Mouse (Mus musculus) stomach, postnatal 0 days (tissue): Measurements from ENCODE around the gene Sez6l2. TPM values are rescaled to one million over a fixed set of nuclear protein-coding genes. Genes with fewer than 3 reads are reported as not detected.

Source experiments
- ATAC-seq: fragments of 200-750 bp; cut with Nextera tagmentation; 2 replicates; pipeline ENCODE4 v1.8.0; 2017; ENCODE audit not compliant: low FRiP score, low TSS enrichment
- DNase-seq: peaks from one replicate; pipeline ENCODE4 v3.0.0-alpha.2; 2016; ENCODE audit warnings: low spot score
- H3K27ac ChIP-seq: fragments of 300-500 bp; sonication (generic); replicated peaks from 2 replicates; pipeline ENCODE4 v1.5.1; 2014; ENCODE audit warnings: mild to moderate bottlenecking, control low read depth
- H3K27me3 ChIP-seq: fragments of 300-500 bp; sonication (generic); 2 replicates; pipeline ENCODE4 v1.6.1; 2014; ENCODE audit warnings: low read length; ENCODE audit not compliant: control insufficient read depth, insufficient read depth
- H3K36me3 ChIP-seq: fragments of 300-500 bp; sonication (generic); 2 replicates; pipeline ENCODE4 v1.6.1; 2014; ENCODE audit warnings: low read length, mixed read lengths; ENCODE audit not compliant: control insufficient read depth, insufficient read depth
- H3K4me1 ChIP-seq: fragments of 300-500 bp; sonication (generic); replicated peaks from 2 replicates; pipeline ENCODE4 v1.6.1; 2014; ENCODE audit warnings: antibody characterized with exemption; ENCODE audit not compliant: control insufficient read depth, insufficient read depth
- H3K4me2 ChIP-seq: fragments of 300-500 bp; sonication (generic); replicated peaks from 2 replicates; pipeline ENCODE4 v1.6.1; 2014; ENCODE audit warnings: low read depth, mild to moderate bottlenecking, control low read depth, moderate library complexity
- H3K4me3 ChIP-seq: fragments of 300-500 bp; sonication (generic); 2 replicates; pipeline ENCODE4 v1.5.1; 2014; ENCODE audit warnings: low read depth, low read length, control low read depth
- H3K9ac ChIP-seq: fragments of 300-500 bp; sonication (generic); 2 replicates; pipeline ENCODE4 v1.6.1; 2014; ENCODE audit warnings: mild to moderate bottlenecking, low read length, control low read depth, mixed read lengths
- H3K9me3 ChIP-seq: fragments of 300-500 bp; sonication (generic); 2 replicates; pipeline ENCODE4 v1.6.1; 2016; ENCODE audit warnings: low read length; ENCODE audit not compliant: control insufficient read depth
- CTCF ChIP-seq: IDR thresholded peaks from 2 replicates; pipeline ENCODE4 v1.5.1; 2016; ENCODE audit warnings: antibody characterized with exemption, low read depth, mild to moderate bottlenecking, moderate library complexity
- EP300 ChIP-seq: optimal IDR thresholded peaks from 2 replicates; pipeline ENCODE3; 2016; ENCODE audit warnings: antibody characterized with exemption
- WGBS: fragments of 180-500 bp; shearing (Covaris S2); extraction: QIAGEN DNeasy Blood & Tissue Kit; methylation state at CpG from one replicate; pipeline ENCODE4 v1.1.7; 2014; 5-methylcytosine and 5-hydroxymethylcytosine counted together
- polyA plus RNA-seq: library from polyadenylated mRNA; unstranded; fragments of >200 nt; fragmentation: Nextera tagmentation; extraction: Ambion mirVana; gene quantifications from 2 replicates; pipeline ENCODE4 v1.2.1, GENCODE M21; 2015

Gene Sez6l2
- polyA plus RNA-seq, 1 experiment from 2014 or later = 1.5 TPM

DNA sequence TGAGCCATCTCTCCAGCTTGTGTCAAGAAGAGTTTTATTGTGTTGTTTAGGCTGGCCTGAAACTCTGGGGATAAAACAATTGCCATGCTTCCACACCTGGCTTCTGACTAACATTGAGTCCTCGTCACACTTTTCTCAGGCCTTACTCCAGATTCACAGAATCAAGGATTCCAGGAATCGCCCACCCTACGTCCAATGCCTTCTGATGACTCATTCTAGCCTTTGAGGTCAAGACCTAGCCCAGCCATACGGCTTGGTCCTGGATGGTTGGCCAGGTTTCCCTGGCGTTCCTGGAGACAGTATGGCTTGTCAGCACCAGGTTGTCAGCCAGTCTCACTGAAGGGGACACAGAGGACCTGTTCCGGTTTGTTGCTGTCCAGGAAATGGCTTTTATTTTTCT, 62.0 kb downstream of the Sez6l2 start:
- WGBS = 69% methylated on average over 6 of the region's 6 CpGs
- H3K4me2 ChIP-seq = no peak overlapping the region
- H3K27ac ChIP-seq = no peak overlapping the region
- DNase-seq = no peak
- H3K9me3 ChIP-seq = no peaks in the 10 kb centered on the region
- H3K9ac ChIP-seq = no peak overlapping the region
- no peak for TF ChIP-seq EP300
- TF ChIP-seq CTCF = no peak
- H3K4me3 ChIP-seq = no peak overlapping the region
- H3K36me3 ChIP-seq = no peaks in the 10 kb centered on the region
- no peak for ATAC-seq
- no peaks in the 10 kb centered on the region for H3K27me3 ChIP-seq
- H3K4me1 ChIP-seq = 0 out of 2 replicates have a peak, but pooled peaks cover 10% of the 10 kb centered on the region

DNA sequence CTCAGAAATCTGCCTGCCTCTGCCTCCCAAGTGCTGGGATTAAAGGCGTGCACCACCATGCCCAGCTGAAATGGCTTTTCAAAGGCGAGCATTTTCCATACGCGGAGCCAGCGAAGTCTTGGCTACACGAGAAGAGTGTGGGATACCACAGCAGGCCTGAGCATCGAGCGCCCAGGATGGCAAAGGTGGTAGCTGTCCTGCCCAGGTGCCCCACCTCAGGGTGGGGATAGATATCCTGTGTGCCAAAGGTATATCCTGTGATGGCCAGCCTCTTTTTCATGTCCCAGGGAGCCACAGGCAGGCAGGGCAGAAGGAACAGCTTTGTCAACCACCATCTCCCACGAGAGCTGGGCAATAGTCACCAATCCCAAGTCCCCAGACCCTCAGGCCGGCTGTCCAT, 62.5 kb downstream of the Sez6l2 start:
- no peak for ATAC-seq

DNA sequence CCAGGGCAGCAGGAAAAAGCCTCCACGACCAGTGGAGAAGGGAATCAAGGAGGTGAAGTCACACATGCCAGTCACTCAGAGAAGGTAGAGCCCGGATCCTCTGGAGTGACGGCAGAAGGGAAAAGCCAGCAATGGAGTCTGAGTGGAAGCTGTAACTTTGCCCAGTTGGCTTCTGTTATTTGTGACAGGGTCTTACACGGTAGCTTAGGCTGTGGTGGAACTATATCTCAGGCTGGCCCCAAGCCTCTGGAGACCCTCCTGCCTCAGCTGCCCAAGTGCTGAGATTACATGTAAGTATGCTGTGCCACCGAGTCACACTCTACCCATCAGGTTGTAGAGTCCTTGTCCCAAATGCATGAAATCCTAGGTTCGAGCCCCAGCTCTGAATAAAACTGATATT, 63.0 kb downstream of the Sez6l2 start:
- Histone ChIP-seq H3K9ac (no peak overlapping the region), H3K4me2 (peak overlapping the region; percentile 64), H3K27ac (peak overlapping the region; percentile 35; the same call in 1 of the 2 replicates), H3K4me3 (peak overlapping the region; percentile 55), H3K4me1 (0 out of 2 replicates have a peak, but pooled peaks cover 7% of the 10 kb centered on the region), H3K9me3 (no peaks in the 10 kb centered on the region), H3K27me3 (no peaks in the 10 kb centered on the region), H3K36me3 (no peaks in the 10 kb centered on the region)
- TF ChIP-seq EP300 (no peak), CTCF (no peak)
- 90% methylated on average over 6 of the region's 6 CpGs for WGBS
- ATAC-seq (no peak), DNase-seq (no peak)

More for the DNA sequence above, 62.5 kb downstream of the Sez6l2 start:
- H3K27me3 ChIP-seq = no peaks in the 10 kb centered on the region
- H3K9ac ChIP-seq = no peak overlapping the region
- 93% methylated on average over 10 of the region's 10 CpGs for WGBS
- TF ChIP-seq CTCF (no peak), EP300 (no peak)
- peak overlapping the region; percentile 35; the same call in 1 of the 2 replicates for H3K27ac ChIP-seq
- 0 out of 2 replicates have a peak, but pooled peaks cover 10% of the 10 kb centered on the region for H3K4me1 ChIP-seq
- no peak overlapping the region for H3K4me2 ChIP-seq
- no peak for DNase-seq
- no peak overlapping the region for H3K4me3 ChIP-seq
- no peaks in the 10 kb centered on the region for H3K9me3 ChIP-seq
- no peaks in the 10 kb centered on the region for H3K36me3 ChIP-seq

DNA sequence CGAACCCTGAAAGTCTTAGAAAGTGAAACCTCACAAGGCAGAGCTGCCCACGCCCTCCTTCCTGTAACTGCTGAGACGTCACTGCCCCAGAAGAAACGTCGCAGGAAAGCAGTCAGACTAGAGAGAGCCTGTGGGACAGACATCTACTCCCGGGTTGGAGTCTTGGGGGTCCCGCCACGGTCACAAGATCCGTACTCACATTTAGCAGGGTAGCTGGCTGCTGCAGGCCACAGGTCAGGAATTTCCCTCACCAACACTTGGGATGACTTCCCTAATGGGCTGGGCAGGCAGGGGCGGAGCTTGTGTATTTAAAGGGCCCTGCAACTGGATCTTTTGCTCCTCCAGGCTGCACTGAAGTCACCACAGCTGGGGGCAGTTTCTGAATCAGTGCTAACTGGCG, 64.0 kb downstream of the Sez6l2 start, which contains the start of gene Mvp:
Mvp (minus strand) TSS at position 302 of the 400 bp plus-strand sequence.
- Histone ChIP-seq H3K9me3 (no peaks in the 10 kb centered on the region), H3K36me3 (no peaks in the 10 kb centered on the region), H3K4me2 (peak within 1 kb of the TSS; percentile 64), H3K4me1 (peaks cover 4% of the 10 kb centered on the region; the same call in 1 of the 2 replicates), H3K27me3 (no peaks in the 10 kb centered on the region), H3K4me3 (peak within 1 kb of the TSS; percentile 55), H3K27ac (peak within 1 kb of the TSS; percentile 69), H3K9ac (peak within 1 kb of the TSS; percentile 67)
- DNase-seq = peak; percentile 81
- 16% methylated on average over 11 of the region's 11 CpGs for WGBS
- no peak for TF ChIP-seq CTCF
- no peak for TF ChIP-seq EP300
- ATAC-seq = 0 out of 2 replicates have a peak, but pooled peaks have one; percentile 28

DNA sequence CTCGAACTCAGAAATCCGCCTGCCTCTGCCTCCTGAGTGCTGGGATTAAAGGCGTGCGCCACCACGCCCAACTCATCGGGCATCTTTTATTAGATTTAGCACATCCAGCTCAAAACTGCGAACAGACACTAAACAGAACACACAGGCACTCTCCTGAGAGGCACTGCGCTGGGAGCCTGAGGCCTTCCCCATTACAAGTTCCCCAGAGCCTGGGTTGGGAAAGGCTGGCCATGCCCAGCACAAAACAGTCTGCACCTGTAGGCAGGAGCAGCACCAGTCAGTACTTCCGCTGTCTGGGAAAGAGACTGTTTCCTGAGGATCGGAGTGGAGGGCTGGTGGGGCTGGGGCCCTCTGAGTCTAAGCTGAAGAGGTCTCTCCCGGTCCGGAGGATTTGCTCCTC, 64.6 kb downstream of the Sez6l2 start:
- no peaks in the 10 kb centered on the region for H3K36me3 ChIP-seq
- H3K27ac ChIP-seq = 0 out of 2 replicates have a peak overlapping the region, but pooled peaks have one; percentile 24
- no peaks in the 10 kb centered on the region for H3K9me3 ChIP-seq
- no peak overlapping the region for H3K9ac ChIP-seq
- ATAC-seq (no peak), DNase-seq (no peak)
- no peak overlapping the region for H3K4me2 ChIP-seq
- peaks cover 4% of the 10 kb centered on the region; the same call in 1 of the 2 replicates for H3K4me1 ChIP-seq
- H3K27me3 ChIP-seq = no peaks in the 10 kb centered on the region
- no peak overlapping the region for H3K4me3 ChIP-seq
- TF ChIP-seq CTCF = no peak
- 88% methylated on average over 12 of the region's 12 CpGs for WGBS

DNA sequence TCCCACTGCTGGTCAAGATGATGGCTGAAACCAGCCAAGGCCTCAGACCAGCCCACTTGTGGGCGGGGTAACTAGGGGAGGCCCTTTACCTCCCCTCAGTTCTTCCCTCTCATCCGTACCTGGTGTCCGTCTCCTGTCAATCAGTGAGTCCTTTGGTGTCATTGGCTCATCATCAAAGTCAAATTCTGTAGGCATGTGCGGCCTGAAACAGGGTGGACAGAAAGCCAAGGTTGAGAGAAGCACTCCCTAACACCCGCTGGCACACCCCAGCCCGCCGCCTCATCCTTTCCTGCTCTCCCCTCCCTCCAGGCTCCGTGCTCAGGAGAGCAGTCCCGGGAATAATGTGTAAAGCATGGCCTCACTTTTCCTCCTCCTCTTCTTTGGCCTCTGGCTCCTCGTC, 65.7 kb downstream of the Sez6l2 start:
- H3K9me3 ChIP-seq = no peaks in the 10 kb centered on the region
- peak overlapping the region; percentile 94 for H3K4me2 ChIP-seq
- under 1% methylated on average over 10 of the region's 10 CpGs for WGBS
- DNase-seq = peak; percentile 52
- H3K36me3 ChIP-seq = no peaks in the 10 kb centered on the region
- TF ChIP-seq CTCF = no peak
- TF ChIP-seq EP300 = no peak
- H3K27ac ChIP-seq = peak overlapping the region; percentile 96
- peak overlapping the region; percentile 74 for H3K9ac ChIP-seq
- H3K4me3 ChIP-seq = peak overlapping the region; percentile 66
- no peaks in the 10 kb centered on the region for H3K27me3 ChIP-seq
- peaks cover 4% of the 10 kb centered on the region; the same call in 1 of the 2 replicates for H3K4me1 ChIP-seq
- peak; percentile 0; the same call in 1 of the 2 replicates for ATAC-seq
